In genomic region chr4:48458436-48458835, GRCm38 (mm10) we compare ENCODE assay signal across 20 mouse cellular contexts. TPM values are rescaled to one million over a fixed set of nuclear protein-coding genes. Genes with fewer than 3 reads are reported as not detected.
DNase-seq lines count a peak whose midpoint lies in the region; TF ChIP-seq lines count a peak whose summit lies in the region.
"Had no signal": no experiment of that assay in that cellular context is flagged by ENCODE, and none has a peak within 500 bp of the region (broad histone marks: within the 10 kb centered on the region; RNA-seq: fewer than 3 reads in every experiment).

No protein-coding gene starts in this region.

- H3K4me3 ChIP-seq in lung, adult 2 months (replicated peaks; ENCODE audit: extremely low read depth, low read depth, low read length) = no peak overlapping the region
- H3K4me3 ChIP-seq: embryonic facial prominence, embryonic 13.5 days; embryonic facial prominence, embryonic 15.5 days; erythroblast, embryonic 14.5 days; forebrain, embryonic 10.5 days; forebrain, embryonic 12.5 days had no signal

- TF ChIP-seq POLR2A in lung, adult 2 months (IDR thresholded peaks at IDR 0.05; ENCODE audit: borderline replicate concordance, extremely low read depth, low read depth, low read length) = no peak

- TF ChIP-seq CTCF in lung, adult 2 months (IDR thresholded peaks at IDR 0.05; ENCODE audit: insufficient read depth, low read length) = no peak

- no peaks in the 10 kb centered on the region for H3K4me1 ChIP-seq in lung, adult 2 months (ENCODE audit: control insufficient read depth, insufficient read depth, low read length)
- H3K4me1 ChIP-seq: embryonic facial prominence, embryonic 13.5 days; embryonic facial prominence, embryonic 15.5 days; forebrain, embryonic 10.5 days; forebrain, embryonic 12.5 days had no signal

- intact Hi-C loops in gastrocnemius, postnatal 36 days (cut with DNase I) = no loop called here

- 87% methylated on average over 6 of the region's 6 CpGs for WGBS in lung, adult 2 months

- peak; percentile 41 to 79 for DNase-seq in adrenal gland, adult (ENCODE audit: inconsistent age in 2 of 2, low spot score in 1 of 2)
- DNase-seq in adrenal gland, adult 2 months = peak; percentile 56
- peak; percentile 33 for DNase-seq in adrenal gland, postnatal 10 days
- peak; percentile 13 for DNase-seq in adrenal gland, postnatal 25 days
- DNase-seq in gastrocnemius, adult 8-10 months (ENCODE audit: low spot score in 2 of 2) = no peak
- no peak for DNase-seq in thymus, postnatal 14 days
- DNase-seq in lung, adult 2 months = no peak
- DNase-seq in gastrocnemius, postnatal 36 days = no peak
- DNase-seq: cerebellum, adult 11 months; cerebellum, adult 18-20 months; cerebellum, adult 8-10 months; cerebellum, adult 9-11 months; cerebellum, postnatal 14 days; cerebellum, postnatal 36 days; embryo, embryonic 11 days had no signal

RNA-seq across cellular contexts. Expression of gene Tex10, which starts 14.8 kb away (rescaled TPM):
- 10 to 100 TPM; 16.9 to 24.0 TPM for total RNA-seq in adrenal gland, adult 2 months (2021)
- polyA plus RNA-seq in adrenal gland, adult 2 months (2012; rRNA removed) = 2.3 and 2.6 TPM in 2 replicates
- total RNA-seq in adrenal gland, postnatal 10 days (2021) = 10 to 100 TPM; 22.4 to 31.6 TPM
- total RNA-seq in adrenal gland, postnatal 25 days (2021) = 26.6 and 30.9 TPM in 2 replicates
- total RNA-seq in gastrocnemius, adult 8-10 months (2022) = 10 to 100 TPM in 3 of 4 experiments, 1 to 10 TPM in 1; 9.8 to 14.1 (median 12.0) TPM
- polyA plus RNA-seq in lung, adult 2 months (2012; rRNA removed) = 5.8 and 8.6 TPM in 2 replicates
- total RNA-seq in gastrocnemius, postnatal 36 days (2021) = 10 to 100 TPM in 1 of 2 experiments, 1 to 10 TPM in 1; 9.1 to 12.8 TPM

Comparison
In these comparisons a context has a peak if more than half of its experiments do, and no peak if none do; other contexts are left out.
1. DNase-seq: peak in adrenal gland, adult (2 of 2), adrenal gland, adult 2 months (single experiment), adrenal gland, postnatal 10 days (single experiment) and adrenal gland, postnatal 25 days (single experiment); none in gastrocnemius, adult 8-10 months (0 of 2), thymus, postnatal 14 days (single experiment), lung, adult 2 months (single experiment) and gastrocnemius, postnatal 36 days (0 of 2).